Mouse (Mus musculus): ENCODE measurements at regions not wholly inside any gene's neighbourhood (a gene's known extent, or its start where the extent isn't known, plus 50 kb on each side); places are given as distances from the start of the nearest gene placed in this dataset.

DNA sequence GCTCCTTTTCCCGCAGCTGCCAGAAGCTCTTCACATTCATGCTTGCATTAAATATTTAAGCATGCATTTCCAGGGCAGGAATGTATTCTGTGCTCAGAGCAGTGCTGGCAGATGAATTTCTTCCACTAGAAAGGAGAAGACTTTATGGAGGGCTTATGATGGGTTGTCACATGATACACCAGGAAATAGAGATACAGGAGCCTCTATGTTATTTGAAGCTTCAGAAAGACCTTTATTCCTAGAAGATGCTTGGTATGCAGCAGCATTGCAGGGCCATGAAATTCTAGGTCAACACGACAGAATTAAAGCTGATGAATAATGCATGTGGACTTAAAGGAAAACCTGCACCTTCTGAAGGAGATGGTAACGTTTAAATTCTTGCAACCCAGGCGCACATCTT lies 212.1 kb downstream of the Adgrg6 start:
- Histone ChIP-seq H3K4me3 (replicated peaks; ENCODE audit: low read length) (no peak overlapping the region), H3K4me1 (replicated peaks; ENCODE audit: control insufficient read depth, insufficient read depth, low read length) (peaks cover 12% of the 10 kb centered on the region), H3K4me2 (replicated peaks) (no peak overlapping the region), H3K36me3 (replicated peaks; ENCODE audit: control insufficient read depth, insufficient read depth) (no peaks in the 10 kb centered on the region), H3K27ac (0 out of 2 replicates have a peak overlapping the region, but pooled peaks have one; percentile 8), H3K9me3 (ENCODE audit: control insufficient read depth, low read length) (no peaks in the 10 kb centered on the region), H3K27me3 (ENCODE audit: control insufficient read depth, insufficient read depth, low read length) (no peaks in the 10 kb centered on the region), H3K9ac (no peak overlapping the region)
- ATAC-seq (ENCODE audit: low FRiP score) = no peak
- no peak for DNase-seq (ENCODE audit: low spot score)
- 38% methylated on average over 4 of the region's 4 CpGs for WGBS

GRCm38 (mm10) chr10:14332688-14333117 lies 212.8 kb downstream of the Adgrg6 start:
- H3K9me3 ChIP-seq (ENCODE audit: control insufficient read depth, low read length) = no peaks in the 10 kb centered on the region
- H3K4me3 ChIP-seq (replicated peaks; ENCODE audit: low read length) = no peak overlapping the region
- H3K27ac ChIP-seq = 0 out of 2 replicates have a peak overlapping the region, but pooled peaks have one; percentile 8
- 32% methylated on average over 4 of the region's 4 CpGs for WGBS
- H3K4me2 ChIP-seq (replicated peaks) = no peak overlapping the region
- ATAC-seq (ENCODE audit: low FRiP score) (peak; percentile 94), DNase-seq (ENCODE audit: low spot score) (peak; percentile 65)
- H3K27me3 ChIP-seq (ENCODE audit: control insufficient read depth, insufficient read depth, low read length) = no peaks in the 10 kb centered on the region
- peaks cover 12% of the 10 kb centered on the region for H3K4me1 ChIP-seq (replicated peaks; ENCODE audit: control insufficient read depth, insufficient read depth, low read length)
- no peaks in the 10 kb centered on the region for H3K36me3 ChIP-seq (replicated peaks; ENCODE audit: control insufficient read depth, insufficient read depth)
- H3K9ac ChIP-seq = no peak overlapping the region

DNA sequence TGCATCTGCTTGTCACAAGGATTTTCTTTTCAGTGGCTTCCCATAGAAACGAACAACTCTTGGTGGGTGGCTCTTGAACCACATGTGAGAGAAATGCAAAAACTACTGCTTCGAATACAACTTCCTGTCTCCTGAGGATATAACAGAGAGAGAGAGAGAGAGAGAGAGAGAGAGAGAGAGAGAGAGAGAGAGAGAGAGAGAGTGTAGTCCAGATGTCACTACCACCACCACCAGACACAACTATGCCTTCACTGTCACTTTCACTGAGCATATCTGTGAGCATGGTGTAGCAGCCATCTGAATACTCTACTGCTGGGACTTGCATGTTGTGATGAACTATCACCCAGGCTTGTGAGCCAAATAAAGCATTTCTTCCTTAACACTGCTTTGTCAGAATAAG lies 216.6 kb downstream of the Adgrg6 start:
- Histone ChIP-seq H3K27me3 (ENCODE audit: control insufficient read depth, insufficient read depth, low read length) (no peaks in the 10 kb centered on the region), H3K36me3 (replicated peaks; ENCODE audit: control insufficient read depth, insufficient read depth) (no peaks in the 10 kb centered on the region), H3K27ac (no peak overlapping the region), H3K4me2 (replicated peaks) (no peak overlapping the region), H3K9ac (no peak overlapping the region), H3K4me3 (replicated peaks; ENCODE audit: low read length) (no peak overlapping the region), H3K9me3 (ENCODE audit: control insufficient read depth, low read length) (no peaks in the 10 kb centered on the region), H3K4me1 (replicated peaks; ENCODE audit: control insufficient read depth, insufficient read depth, low read length) (peaks cover 12% of the 10 kb centered on the region)
- DNase-seq (ENCODE audit: low spot score) (no peak), ATAC-seq (ENCODE audit: low FRiP score) (no peak)
- WGBS = 71% methylated on average over 2 of the region's 2 CpGs

- no peak overlapping the region for H3K27ac ChIP-seq
- H3K9ac ChIP-seq = no peak overlapping the region
- WGBS = 84% methylated on average over 6 of the region's 6 CpGs
- no peaks in the 10 kb centered on the region for H3K36me3 ChIP-seq (replicated peaks; ENCODE audit: control insufficient read depth, insufficient read depth)
- no peaks in the 10 kb centered on the region for H3K4me1 ChIP-seq (replicated peaks; ENCODE audit: control insufficient read depth, insufficient read depth, low read length)
- no peaks in the 10 kb centered on the region for H3K27me3 ChIP-seq (ENCODE audit: control insufficient read depth, insufficient read depth, low read length)
- ATAC-seq (ENCODE audit: low FRiP score) (no peak), DNase-seq (ENCODE audit: low spot score) (no peak)
- no peaks in the 10 kb centered on the region for H3K9me3 ChIP-seq (ENCODE audit: control insufficient read depth, low read length)
- H3K4me3 ChIP-seq (replicated peaks; ENCODE audit: low read length) = no peak overlapping the region
- H3K4me2 ChIP-seq (replicated peaks) = no peak overlapping the region
Observed at GRCm38 (mm10) chr10:14326229-14326628, 219.2 kb downstream of the Adgrg6 start.

DNA sequence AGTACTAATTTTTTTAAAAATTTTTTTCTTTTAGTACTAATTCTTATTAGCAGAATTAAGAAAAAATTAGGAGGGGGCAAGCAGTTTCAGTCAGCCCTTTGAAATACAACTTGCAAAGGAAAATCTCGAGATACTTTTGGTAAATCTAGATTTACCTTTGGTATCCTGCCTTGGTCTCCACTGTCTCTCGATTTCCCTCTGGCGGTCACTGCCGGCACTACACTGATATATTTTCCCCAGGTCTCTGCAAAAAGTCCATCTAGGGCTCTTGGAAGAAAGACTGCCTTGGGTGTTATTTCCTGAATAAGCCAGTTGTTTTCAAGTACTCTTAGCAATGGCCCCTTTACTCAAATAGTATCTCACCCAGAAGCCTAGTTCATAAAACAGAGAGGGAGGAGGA lies 224.0 kb downstream of the Adgrg6 start:
- peak; percentile 43; the same call in 1 of the 2 replicates for ATAC-seq (ENCODE audit: low FRiP score)
- WGBS = 10% methylated on average over 4 of the region's 4 CpGs
- no peak overlapping the region for H3K27ac ChIP-seq

GRCm38 (mm10) chr10:14315232-14315631 lies 230.2 kb downstream of the Adgrg6 start:
- Histone ChIP-seq H3K27ac (no peak overlapping the region), H3K4me3 (replicated peaks; ENCODE audit: low read length) (no peak overlapping the region), H3K4me1 (replicated peaks; ENCODE audit: control insufficient read depth, insufficient read depth, low read length) (no peaks in the 10 kb centered on the region), H3K9ac (no peak overlapping the region), H3K9me3 (ENCODE audit: control insufficient read depth, low read length) (no peaks in the 10 kb centered on the region), H3K4me2 (replicated peaks) (no peak overlapping the region), H3K27me3 (ENCODE audit: control insufficient read depth, insufficient read depth, low read length) (no peaks in the 10 kb centered on the region), H3K36me3 (replicated peaks; ENCODE audit: control insufficient read depth, insufficient read depth) (no peaks in the 10 kb centered on the region)
- 85% methylated on average over 7 of the region's 7 CpGs for WGBS
- ATAC-seq (ENCODE audit: low FRiP score) = no peak
- no peak for DNase-seq (ENCODE audit: low spot score)

More for the DNA sequence above, 224.0 kb downstream of the Adgrg6 start:
- Histone ChIP-seq H3K9me3 (ENCODE audit: control insufficient read depth, low read length) (no peaks in the 10 kb centered on the region), H3K9ac (no peak overlapping the region), H3K36me3 (replicated peaks; ENCODE audit: control insufficient read depth, insufficient read depth) (no peaks in the 10 kb centered on the region), H3K4me2 (replicated peaks) (no peak overlapping the region), H3K27me3 (ENCODE audit: control insufficient read depth, insufficient read depth, low read length) (no peaks in the 10 kb centered on the region), H3K4me1 (replicated peaks; ENCODE audit: control insufficient read depth, insufficient read depth, low read length) (no peaks in the 10 kb centered on the region), H3K4me3 (replicated peaks; ENCODE audit: low read length) (no peak overlapping the region)
- DNase-seq (ENCODE audit: low spot score) = peak; percentile 90

DNA sequence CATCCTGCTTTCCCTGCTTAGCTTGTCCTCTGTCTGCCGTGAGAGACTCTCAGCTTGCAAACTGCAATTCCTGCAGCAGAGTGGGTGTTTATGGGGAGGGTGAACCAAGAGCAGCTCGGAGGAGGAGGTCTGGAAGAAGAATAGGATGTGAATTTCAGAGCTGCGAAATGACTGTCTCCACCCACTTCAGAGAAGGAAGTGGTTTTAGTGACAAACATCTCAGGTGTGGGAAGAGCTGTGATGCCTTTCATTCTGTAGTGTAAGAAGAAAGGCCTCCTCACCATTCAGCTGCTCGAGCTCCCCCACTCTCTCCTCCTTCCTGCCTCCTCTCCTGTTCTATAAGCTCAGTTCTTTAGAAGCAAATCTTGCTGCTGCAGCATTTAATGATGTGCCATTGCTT lies 230.9 kb downstream of the Adgrg6 start:
- no peak overlapping the region for H3K4me3 ChIP-seq (replicated peaks; ENCODE audit: low read length)
- H3K4me2 ChIP-seq (replicated peaks) = no peak overlapping the region
- ATAC-seq (ENCODE audit: low FRiP score) (no peak), DNase-seq (ENCODE audit: low spot score) (no peak)
- no peak overlapping the region for H3K27ac ChIP-seq
- no peaks in the 10 kb centered on the region for H3K36me3 ChIP-seq (replicated peaks; ENCODE audit: control insufficient read depth, insufficient read depth)
- H3K9me3 ChIP-seq (ENCODE audit: control insufficient read depth, low read length) = no peaks in the 10 kb centered on the region
- H3K4me1 ChIP-seq (replicated peaks; ENCODE audit: control insufficient read depth, insufficient read depth, low read length) = no peaks in the 10 kb centered on the region
- WGBS = 68% methylated on average over 4 of the region's 4 CpGs
- no peak overlapping the region for H3K9ac ChIP-seq
- H3K27me3 ChIP-seq (ENCODE audit: control insufficient read depth, insufficient read depth, low read length) = no peaks in the 10 kb centered on the region

DNA sequence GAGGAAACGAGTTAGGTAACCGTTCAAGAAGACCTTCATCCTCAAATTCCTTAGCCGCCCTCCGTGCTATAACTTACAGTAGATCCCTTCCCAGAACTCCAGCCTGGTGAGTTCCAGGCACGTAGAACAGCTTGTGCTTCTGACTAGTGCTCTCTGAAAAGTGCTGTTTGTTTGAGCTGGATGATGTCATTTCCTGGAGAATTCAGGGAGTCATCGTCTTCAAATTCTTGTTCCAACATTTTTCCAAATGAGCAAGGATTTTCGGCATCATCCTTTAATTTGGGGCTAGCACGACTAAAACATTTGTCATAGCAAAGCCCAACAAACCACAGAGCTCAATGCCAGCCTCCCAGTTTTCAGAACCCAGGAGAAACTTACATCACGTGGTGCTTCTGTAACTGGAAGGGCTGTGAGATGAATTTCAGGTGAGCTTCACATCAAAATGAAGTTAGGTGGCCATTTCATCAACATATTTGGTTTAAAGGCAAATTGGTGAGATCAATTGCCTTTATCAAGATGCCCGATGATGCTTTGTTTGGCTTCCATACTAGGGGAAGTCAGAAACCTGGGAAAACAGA lies 231.4 kb downstream of the Adgrg6 start:
- 89% methylated on average over 10 of the region's 10 CpGs for WGBS

DNA sequence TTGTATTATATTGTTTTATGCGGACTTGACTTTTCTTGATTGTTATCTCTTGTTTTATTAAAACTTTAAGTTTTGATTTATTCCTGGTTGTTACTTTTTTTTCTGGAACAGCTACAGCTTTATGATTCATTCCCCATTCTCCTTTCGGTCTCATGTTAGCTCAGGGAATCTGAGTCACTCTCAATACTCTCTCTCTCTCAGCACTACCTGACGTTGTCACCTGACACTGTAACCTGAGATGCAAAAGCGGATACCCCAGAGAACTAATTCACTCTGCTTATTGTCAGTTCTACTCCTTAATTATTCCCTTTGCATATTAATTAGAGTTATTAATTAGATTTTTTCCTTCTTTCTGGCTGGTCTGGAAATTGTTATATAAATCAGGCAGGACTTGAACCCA lies 232.5 kb downstream of the Adgrg6 start:
- Histone ChIP-seq H3K9ac (no peak overlapping the region), H3K4me2 (replicated peaks) (no peak overlapping the region), H3K9me3 (ENCODE audit: control insufficient read depth, low read length) (no peaks in the 10 kb centered on the region), H3K27ac (no peak overlapping the region), H3K4me1 (replicated peaks; ENCODE audit: control insufficient read depth, insufficient read depth, low read length) (no peaks in the 10 kb centered on the region), H3K4me3 (replicated peaks; ENCODE audit: low read length) (no peak overlapping the region), H3K27me3 (ENCODE audit: control insufficient read depth, insufficient read depth, low read length) (no peaks in the 10 kb centered on the region), H3K36me3 (replicated peaks; ENCODE audit: control insufficient read depth, insufficient read depth) (no peaks in the 10 kb centered on the region)
- DNase-seq (ENCODE audit: low spot score) (no peak), ATAC-seq (ENCODE audit: low FRiP score) (no peak)
- WGBS = 85% methylated on average over 4 of the region's 4 CpGs

More for the DNA sequence above, 231.4 kb downstream of the Adgrg6 start:
- Histone ChIP-seq H3K9ac (no peak overlapping the region), H3K4me2 (replicated peaks) (no peak overlapping the region), H3K27me3 (ENCODE audit: control insufficient read depth, insufficient read depth, low read length) (no peaks in the 10 kb centered on the region), H3K4me1 (replicated peaks; ENCODE audit: control insufficient read depth, insufficient read depth, low read length) (no peaks in the 10 kb centered on the region), H3K9me3 (ENCODE audit: control insufficient read depth, low read length) (no peaks in the 10 kb centered on the region), H3K27ac (no peak overlapping the region), H3K4me3 (replicated peaks; ENCODE audit: low read length) (no peak overlapping the region), H3K36me3 (replicated peaks; ENCODE audit: control insufficient read depth, insufficient read depth) (no peaks in the 10 kb centered on the region)
- no peak for ATAC-seq (ENCODE audit: low FRiP score)
- no peak for DNase-seq (ENCODE audit: low spot score)

- Histone ChIP-seq H3K36me3 (replicated peaks; ENCODE audit: control insufficient read depth, insufficient read depth) (no peaks in the 10 kb centered on the region), H3K4me3 (replicated peaks; ENCODE audit: low read length) (no peak overlapping the region), H3K27me3 (ENCODE audit: control insufficient read depth, insufficient read depth, low read length) (no peaks in the 10 kb centered on the region), H3K4me2 (replicated peaks) (no peak overlapping the region), H3K9me3 (ENCODE audit: control insufficient read depth, low read length) (no peaks in the 10 kb centered on the region), H3K4me1 (replicated peaks; ENCODE audit: control insufficient read depth, insufficient read depth, low read length) (no peaks in the 10 kb centered on the region), H3K9ac (no peak overlapping the region), H3K27ac (no peak overlapping the region)
- 74% methylated on average over 3 of the region's 3 CpGs for WGBS
- no peak for ATAC-seq (ENCODE audit: low FRiP score)
- no peak for DNase-seq (ENCODE audit: low spot score)
Observed at GRCm38 (mm10) chr10:14311962-14312361, 233.5 kb downstream of the Adgrg6 start.
